Mouse (Mus musculus): ENCODE data around the gene Rgs13. TPM values are rescaled to one million over a fixed set of nuclear protein-coding genes. Genes with fewer than 3 reads are reported as not detected.

The Rgs13 gene
- polyA plus RNA-seq, 1 experiment from 2014 or later: 0.14 TPM

DNA sequence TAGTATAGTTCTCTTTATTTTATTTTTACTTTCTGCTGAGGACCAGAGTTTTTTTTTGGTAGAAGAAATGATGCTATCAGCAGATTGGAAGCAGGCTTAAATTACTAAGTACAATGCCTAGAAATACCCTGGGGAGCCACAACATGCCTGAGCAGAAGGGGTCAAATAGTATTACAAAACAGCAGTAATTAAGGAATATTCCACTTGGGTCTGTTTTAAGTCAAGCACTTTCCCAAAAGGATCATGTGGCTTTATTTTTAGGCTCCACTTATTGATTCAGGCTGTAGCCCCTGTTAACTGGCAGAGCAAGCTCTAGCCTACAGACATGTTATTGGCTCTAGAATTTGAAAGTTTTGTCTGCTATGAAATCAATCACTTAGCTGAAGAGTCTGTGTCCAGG lies 6.5 kb upstream of the Rgs13 start:
- H3K4me2 ChIP-seq (replicated peaks): no peak overlapping the region
- H3K9ac ChIP-seq: no peak overlapping the region
- peak; percentile 47; the same call in 1 of the 2 replicates for ATAC-seq (ENCODE audit: insufficient number of reproducible peaks, insufficient read depth, low FRiP score, low TSS enrichment)
- H3K4me3 ChIP-seq: no peak overlapping the region
- no peaks in the 10 kb centered on the region for H3K27me3 ChIP-seq
- H3K4me1 ChIP-seq: peaks cover 6% of the 10 kb centered on the region; the same call in 1 of the 2 replicates
- no peaks in the 10 kb centered on the region for H3K36me3 ChIP-seq
- H3K9me3 ChIP-seq: no peaks in the 10 kb centered on the region
- no peak overlapping the region for H3K27ac ChIP-seq

DNA sequence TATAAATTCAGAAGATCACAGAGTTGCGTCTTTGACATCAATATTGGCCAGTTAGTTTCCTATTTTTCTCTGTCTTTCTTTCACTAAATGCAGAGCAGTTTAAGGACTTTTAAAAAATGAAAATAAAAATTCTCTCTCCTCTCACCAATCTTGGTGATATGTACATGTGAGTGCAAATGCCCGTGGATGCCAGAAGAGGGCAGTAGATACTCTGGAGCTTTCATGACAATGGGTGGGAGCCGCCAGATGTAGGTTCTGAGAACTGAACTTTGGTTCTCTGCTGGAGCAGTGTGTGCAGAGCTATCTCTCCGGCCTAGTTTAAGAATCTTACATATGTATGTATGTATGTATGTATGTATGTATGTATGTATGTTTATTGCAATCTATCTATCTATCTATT lies 2.4 kb upstream of the Rgs13 start:
- Histone ChIP-seq H3K4me2 (replicated peaks) (no peak overlapping the region), H3K27me3 (no peaks in the 10 kb centered on the region), H3K9me3 (no peaks in the 10 kb centered on the region), H3K4me1 (peaks cover 6% of the 10 kb centered on the region; the same call in 1 of the 2 replicates), H3K9ac (no peak overlapping the region), H3K36me3 (no peaks in the 10 kb centered on the region), H3K4me3 (no peak overlapping the region), H3K27ac (no peak overlapping the region)
- no peak for ATAC-seq (ENCODE audit: insufficient number of reproducible peaks, insufficient read depth, low FRiP score, low TSS enrichment)
- WGBS: 86% methylated on average over 4 of the region's 4 CpGs

DNA sequence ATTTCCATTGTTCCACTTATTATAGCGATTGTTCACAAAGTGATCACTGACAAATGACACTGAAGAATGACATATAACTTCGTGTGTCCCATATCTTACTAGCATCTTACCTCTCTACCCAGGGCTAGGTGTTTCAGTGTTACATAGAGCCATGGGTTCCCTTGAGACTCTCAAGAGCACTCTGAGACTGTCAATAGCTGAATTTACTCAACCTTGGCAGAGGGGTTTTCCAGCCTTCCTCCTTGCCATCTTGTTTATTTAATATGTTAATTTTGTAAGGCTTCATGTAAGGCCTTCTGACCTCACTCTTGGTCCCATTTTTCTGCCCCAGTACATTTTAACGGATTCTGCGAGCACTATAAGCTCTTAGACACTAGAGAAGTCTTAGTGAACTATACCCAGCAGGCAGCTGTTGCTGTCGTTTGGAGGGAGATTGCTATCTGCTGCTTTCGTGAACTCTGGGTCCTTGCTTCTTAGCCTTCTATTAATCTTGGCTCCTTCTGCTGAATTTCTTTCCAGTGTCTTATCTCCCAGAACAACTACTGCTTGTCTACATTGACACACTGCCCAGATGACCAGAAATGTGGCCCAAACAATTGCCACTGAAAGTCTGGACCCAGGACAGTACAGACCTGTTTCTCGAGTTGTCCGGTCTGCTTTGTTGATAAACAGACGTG lies 1.2 kb upstream of the Rgs13 start:
- H3K36me3 ChIP-seq: no peaks in the 10 kb centered on the region
- H3K9ac ChIP-seq: no peak overlapping the region
- no peak overlapping the region for H3K4me3 ChIP-seq
- no peak overlapping the region for H3K4me2 ChIP-seq (replicated peaks)
- no peaks in the 10 kb centered on the region for H3K4me1 ChIP-seq
- no peak overlapping the region for H3K27ac ChIP-seq
- no peaks in the 10 kb centered on the region for H3K27me3 ChIP-seq
- 73% methylated on average over 9 of the region's 9 CpGs for WGBS
- H3K9me3 ChIP-seq: no peaks in the 10 kb centered on the region
- ATAC-seq (ENCODE audit: insufficient number of reproducible peaks, insufficient read depth, low FRiP score, low TSS enrichment): no peak

DNA sequence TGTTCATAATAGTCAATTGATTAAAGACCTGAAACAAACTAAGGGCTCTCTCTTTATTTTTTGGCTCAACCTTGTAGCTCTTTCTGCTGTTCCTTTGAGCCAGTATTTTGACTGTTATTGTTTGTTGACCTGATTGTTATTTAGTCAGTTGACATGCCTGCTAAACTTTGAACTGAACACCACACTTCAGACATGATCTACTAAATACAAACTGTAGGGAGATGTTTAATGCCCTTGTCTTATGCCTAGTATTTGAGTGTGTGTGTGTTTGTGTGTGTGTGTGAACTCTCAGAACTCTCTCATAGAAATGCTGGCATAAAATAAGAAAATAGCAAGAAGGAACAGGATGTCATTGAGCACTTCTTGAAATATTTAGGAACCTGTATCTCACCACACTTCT lies 448 bp upstream of the Rgs13 start:
- no peak for ATAC-seq (ENCODE audit: insufficient number of reproducible peaks, insufficient read depth, low FRiP score, low TSS enrichment)
- Histone ChIP-seq H3K27me3 (no peaks in the 10 kb centered on the region), H3K4me1 (no peaks in the 10 kb centered on the region), H3K9me3 (no peaks in the 10 kb centered on the region), H3K4me3 (no peak overlapping the region), H3K4me2 (replicated peaks) (no peak overlapping the region), H3K27ac (no peak overlapping the region), H3K36me3 (no peaks in the 10 kb centered on the region), H3K9ac (no peak overlapping the region)

DNA sequence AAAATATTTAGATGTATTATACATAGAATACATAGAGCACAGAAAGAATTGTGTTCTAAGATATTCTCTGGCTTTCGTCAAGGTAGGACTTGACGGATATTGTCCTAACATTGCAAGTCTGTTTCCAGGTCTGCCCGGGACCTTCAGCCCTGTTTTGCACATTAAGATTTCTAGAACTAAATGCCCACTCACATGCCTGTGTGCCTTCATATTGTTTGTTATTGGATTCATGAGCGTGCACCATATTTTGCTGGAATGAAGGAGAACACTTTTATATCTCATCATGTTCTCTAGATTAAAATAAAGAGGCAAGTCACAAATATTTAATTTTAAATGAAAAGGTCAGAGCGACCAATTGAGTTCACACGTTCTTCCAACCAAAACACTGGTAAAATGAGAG lies 2.4 kb downstream of the Rgs13 start:
- ATAC-seq (ENCODE audit: insufficient number of reproducible peaks, insufficient read depth, low FRiP score, low TSS enrichment): no peak
- Histone ChIP-seq H3K9ac (no peak overlapping the region), H3K27me3 (no peaks in the 10 kb centered on the region), H3K9me3 (no peaks in the 10 kb centered on the region), H3K36me3 (no peaks in the 10 kb centered on the region), H3K27ac (no peak overlapping the region), H3K4me2 (replicated peaks) (no peak overlapping the region), H3K4me1 (no peaks in the 10 kb centered on the region), H3K4me3 (no peak overlapping the region)
- whole genome bisulfite sequencing: 85% methylated on average over 6 of the region's 6 CpGs

DNA sequence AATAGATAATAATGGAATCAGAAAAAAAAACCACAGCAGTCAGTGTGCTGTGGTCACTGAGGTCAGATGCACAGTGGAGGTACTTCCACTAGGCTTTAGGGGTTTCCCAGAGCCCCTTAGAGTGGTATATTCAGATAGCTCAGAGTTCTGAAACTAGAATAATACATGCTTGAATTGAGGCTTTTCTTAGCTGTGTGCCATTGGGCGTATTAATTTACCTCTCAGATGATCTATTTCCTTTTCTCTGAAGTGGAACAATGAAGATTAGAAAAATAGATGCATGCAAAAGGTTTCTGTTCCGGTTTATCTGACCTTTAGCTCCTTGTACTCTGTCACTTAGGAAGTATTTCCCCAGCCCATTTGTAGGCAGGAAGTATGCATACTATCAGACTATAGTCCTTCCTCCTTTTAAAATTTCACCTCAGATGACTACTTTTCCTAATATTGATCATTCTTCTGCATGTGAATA lies 3.6 kb downstream of the Rgs13 start:
- no peak for ATAC-seq (ENCODE audit: insufficient number of reproducible peaks, insufficient read depth, low FRiP score, low TSS enrichment)
- H3K36me3 ChIP-seq: no peaks in the 10 kb centered on the region
- H3K27ac ChIP-seq: no peak overlapping the region
- H3K4me2 ChIP-seq (replicated peaks): no peak overlapping the region
- no peak overlapping the region for H3K9ac ChIP-seq
- no peak overlapping the region for H3K4me3 ChIP-seq
- WGBS: 74% methylated on average over 2 of the region's 2 CpGs
- no peaks in the 10 kb centered on the region for H3K27me3 ChIP-seq
- no peaks in the 10 kb centered on the region for H3K4me1 ChIP-seq
- no peaks in the 10 kb centered on the region for H3K9me3 ChIP-seq

DNA sequence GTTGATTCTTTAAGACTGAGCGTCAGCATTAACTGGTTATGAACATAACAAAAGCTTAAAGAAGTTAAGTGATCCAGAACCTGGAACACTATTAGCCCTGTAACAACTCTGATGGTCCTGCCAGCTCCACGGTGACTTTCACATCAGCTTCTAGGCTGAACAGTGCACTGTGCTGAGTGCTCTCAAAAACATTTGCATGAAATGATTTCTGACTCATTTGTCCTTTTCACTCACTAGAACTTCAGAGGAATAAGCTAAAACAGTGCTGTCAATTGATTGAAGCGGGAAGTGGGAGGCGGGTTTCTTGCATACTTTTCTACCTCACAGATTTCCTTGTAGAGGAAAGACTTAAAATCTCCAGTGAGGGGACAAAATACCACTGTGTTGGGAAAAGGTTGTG lies 8.3 kb downstream of the Rgs13 start:
- H3K36me3 ChIP-seq: no peaks in the 10 kb centered on the region
- ATAC-seq (ENCODE audit: insufficient number of reproducible peaks, insufficient read depth, low FRiP score, low TSS enrichment): no peak

DNA sequence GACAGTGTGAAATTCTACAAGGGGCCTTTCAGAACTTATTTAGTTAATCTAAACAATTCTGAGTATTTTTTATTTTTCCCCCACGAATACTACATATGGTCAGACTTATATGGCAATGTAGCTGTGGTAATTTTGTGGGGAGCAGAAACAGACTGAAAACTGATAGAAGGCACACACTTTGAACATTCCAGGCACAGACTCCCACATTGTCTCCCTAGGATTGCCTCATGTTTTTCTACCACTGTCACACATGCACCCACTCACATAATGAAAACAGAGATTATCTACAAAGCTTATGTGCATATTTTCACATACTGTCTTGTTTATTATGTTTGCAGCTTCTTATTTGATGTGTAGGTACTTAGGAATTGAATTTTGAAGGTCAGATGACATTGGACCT lies 9.4 kb downstream of the Rgs13 start:
- H3K27ac ChIP-seq: no peak overlapping the region
- no peak for ATAC-seq (ENCODE audit: insufficient number of reproducible peaks, insufficient read depth, low FRiP score, low TSS enrichment)
- 51% methylated on average over 1 of the region's 1 CpGs for WGBS
- no peaks in the 10 kb centered on the region for H3K4me1 ChIP-seq
- no peaks in the 10 kb centered on the region for H3K9me3 ChIP-seq
- no peak overlapping the region for H3K4me3 ChIP-seq
- no peaks in the 10 kb centered on the region for H3K36me3 ChIP-seq
- no peak overlapping the region for H3K4me2 ChIP-seq (replicated peaks)
- H3K9ac ChIP-seq: no peak overlapping the region
- no peaks in the 10 kb centered on the region for H3K27me3 ChIP-seq

More for the DNA sequence above, 8.3 kb downstream of the Rgs13 start:
- H3K27ac ChIP-seq: no peak overlapping the region
- no peaks in the 10 kb centered on the region for H3K9me3 ChIP-seq
- H3K4me3 ChIP-seq: no peak overlapping the region
- no peaks in the 10 kb centered on the region for H3K27me3 ChIP-seq
- no peaks in the 10 kb centered on the region for H3K4me1 ChIP-seq
- 81% methylated on average over 4 of the region's 4 CpGs for WGBS
- H3K4me2 ChIP-seq (replicated peaks): no peak overlapping the region
- no peak overlapping the region for H3K9ac ChIP-seq

DNA sequence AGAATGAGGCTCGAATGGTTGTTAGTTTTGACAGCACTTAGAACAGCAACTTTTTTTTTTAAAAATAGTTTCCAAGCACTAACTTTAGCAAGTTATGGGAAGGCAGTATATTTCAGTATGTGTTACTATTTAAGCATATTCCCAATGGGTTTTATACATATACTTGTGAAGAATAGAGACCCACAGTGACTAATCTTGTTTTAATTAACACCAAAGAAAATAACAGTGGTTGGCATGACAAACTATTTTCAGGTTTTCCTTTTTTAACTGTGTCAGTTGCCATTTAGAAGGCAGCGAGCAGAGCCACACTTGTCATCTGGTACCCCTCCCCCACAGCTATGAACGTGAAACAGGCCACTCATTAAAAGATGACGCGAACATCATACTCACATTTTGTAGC lies 10.3 kb downstream of the Rgs13 start:
- Histone ChIP-seq H3K4me3 (no peak overlapping the region), H3K27me3 (no peaks in the 10 kb centered on the region), H3K27ac (no peak overlapping the region), H3K36me3 (no peaks in the 10 kb centered on the region), H3K4me1 (no peaks in the 10 kb centered on the region), H3K4me2 (replicated peaks) (no peak overlapping the region), H3K9ac (no peak overlapping the region), H3K9me3 (no peaks in the 10 kb centered on the region)
- 67% methylated on average over 5 of the region's 5 CpGs for WGBS
- no peak for ATAC-seq (ENCODE audit: insufficient number of reproducible peaks, insufficient read depth, low FRiP score, low TSS enrichment)

DNA sequence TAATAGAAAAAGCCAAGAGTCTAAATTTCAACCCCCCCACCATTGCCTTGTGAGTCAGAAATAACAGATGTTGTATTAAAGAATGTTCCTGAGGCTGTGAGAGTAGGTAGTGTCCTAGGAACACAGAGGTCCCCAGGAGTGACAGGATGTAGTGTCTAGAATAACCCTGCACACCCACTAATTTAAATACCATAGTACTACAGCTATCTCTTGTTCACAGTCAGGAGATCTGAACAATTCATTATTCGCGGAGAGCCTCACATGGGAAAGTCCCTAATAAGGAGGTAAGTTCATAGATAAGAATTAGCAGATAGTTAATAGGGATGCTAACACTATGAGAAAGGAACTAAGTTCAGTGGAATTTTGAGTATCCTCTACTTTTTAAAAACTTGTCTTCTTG lies 10.9 kb downstream of the Rgs13 start:
- Histone ChIP-seq H3K27ac (no peak overlapping the region), H3K36me3 (no peaks in the 10 kb centered on the region), H3K9ac (no peak overlapping the region), H3K9me3 (no peaks in the 10 kb centered on the region), H3K4me1 (no peaks in the 10 kb centered on the region), H3K27me3 (no peaks in the 10 kb centered on the region), H3K4me3 (no peak overlapping the region), H3K4me2 (replicated peaks) (no peak overlapping the region)
- WGBS: 94% methylated on average over 2 of the region's 2 CpGs
- ATAC-seq (ENCODE audit: insufficient number of reproducible peaks, insufficient read depth, low FRiP score, low TSS enrichment): no peak

DNA sequence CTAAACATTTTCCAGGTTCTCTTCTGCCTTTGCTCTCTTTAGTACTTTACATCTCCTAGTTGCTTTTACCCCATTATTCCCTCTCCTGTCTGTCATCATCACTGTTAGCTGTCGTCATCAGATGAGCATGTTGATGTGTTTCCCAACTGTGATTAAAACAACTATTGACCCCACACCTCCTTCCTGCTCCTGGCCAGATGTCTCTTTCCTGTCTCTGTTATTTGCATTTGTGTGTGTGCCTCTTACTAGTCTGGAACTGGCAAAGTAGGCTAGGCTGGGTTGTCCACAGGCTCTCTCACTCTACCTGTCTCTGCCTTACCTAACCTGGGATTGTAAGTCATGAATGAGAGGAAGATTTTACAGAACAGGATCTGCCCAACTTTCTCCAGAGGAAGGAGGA lies 24.6 kb downstream of the Rgs13 start:
- H3K4me2 ChIP-seq (replicated peaks): no peak overlapping the region
- 47% methylated on average over 1 of the region's 1 CpGs for WGBS
- no peak overlapping the region for H3K4me3 ChIP-seq
- H3K9ac ChIP-seq: no peak overlapping the region
- no peak overlapping the region for H3K27ac ChIP-seq
- no peaks in the 10 kb centered on the region for H3K9me3 ChIP-seq
- H3K4me1 ChIP-seq: no peaks in the 10 kb centered on the region
- no peaks in the 10 kb centered on the region for H3K36me3 ChIP-seq
- ATAC-seq (ENCODE audit: insufficient number of reproducible peaks, insufficient read depth, low FRiP score, low TSS enrichment): no peak
- no peaks in the 10 kb centered on the region for H3K27me3 ChIP-seq

DNA sequence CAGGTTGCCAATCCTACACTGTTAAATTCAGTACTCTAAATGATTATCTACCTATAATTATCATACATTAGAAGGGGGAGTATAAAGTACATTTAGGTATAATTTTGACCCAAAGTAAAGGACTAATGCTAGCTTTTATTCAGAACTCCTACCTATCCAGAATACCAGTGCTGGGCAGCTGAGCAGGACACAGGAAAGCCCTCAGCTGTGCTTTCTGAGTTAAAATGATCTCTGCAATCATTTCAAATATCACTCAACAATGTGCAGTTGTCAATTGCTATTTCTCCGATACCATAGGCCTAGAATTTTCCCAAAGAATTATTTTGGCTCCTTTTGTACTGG lies 25.0 kb downstream of the Rgs13 start:
- Histone ChIP-seq H3K36me3 (no peaks in the 10 kb centered on the region), H3K27me3 (no peaks in the 10 kb centered on the region), H3K4me2 (replicated peaks) (no peak overlapping the region), H3K4me1 (no peaks in the 10 kb centered on the region), H3K9me3 (no peaks in the 10 kb centered on the region), H3K27ac (no peak overlapping the region), H3K4me3 (no peak overlapping the region), H3K9ac (no peak overlapping the region)
- no peak for ATAC-seq (ENCODE audit: insufficient number of reproducible peaks, insufficient read depth, low FRiP score, low TSS enrichment)
- 90% methylated on average over 1 of the region's 1 CpGs for WGBS

Measured in embryonic facial prominence, embryonic 12.5 days (tissue).